Mouse (Mus musculus): Measurements from ENCODE around the gene Cenpb. TPM values are rescaled to one million over a fixed set of nuclear protein-coding genes. Genes with fewer than 3 reads are reported as not detected.

Gene Cenpb
- total RNA-seq, 2 experiments from 2014 or later = 76.6 to 80.9 TPM

GRCm38 (mm10) chr2:131172322-131172721 lies 7.5 kb downstream of the Cenpb start:
- DNase-seq (ENCODE audit: low spot score) = no peak
- intact Hi-C loops (cut with DNase I) = loop anchor here (5.0 kb wide), 1 partner anchor 180 kb away; the partner anchor contains the start of gene Rnf24

GRCm38 (mm10) chr2:131171401-131172104 lies 8.3 kb downstream of the Cenpb start:
- DNase-seq (ENCODE audit: low spot score) = no peak

GRCm38 (mm10) chr2:131170936-131171335 lies 8.9 kb downstream of the Cenpb start:
- no peak for DNase-seq (ENCODE audit: low spot score)
- intact Hi-C loops (cut with DNase I) = loop anchor here (5.0 kb wide), 1 partner anchor 181 kb away; the partner anchor contains the start of gene Rnf24

More at GRCm38 (mm10) chr2:131171401-131172104, 8.3 kb downstream of the Cenpb start:
- intact Hi-C loops (cut with DNase I) = loop anchor here (5.0 kb wide), 1 partner anchor 181 kb away; the partner anchor contains the start of gene Rnf24

GRCm38 (mm10) chr2:131168914-131169313 lies 11.0 kb downstream of the Cenpb start:
- intact Hi-C loops (cut with DNase I) = loop anchor here (5.0 kb wide), 1 partner anchor 117 kb away; no protein-coding TSS in a partner anchor
- no peak for DNase-seq (ENCODE audit: low spot score)

- no peak for DNase-seq (ENCODE audit: low spot score)
- intact Hi-C loops (cut with DNase I) = loop anchor here (5.0 kb wide), 1 partner anchor 116 kb away; no protein-coding TSS in a partner anchor
Measured at GRCm38 (mm10) chr2:131167984-131168383, 11.9 kb downstream of the Cenpb start.

GRCm38 (mm10) chr2:131166172-131166571 lies 13.7 kb downstream of the Cenpb start:
- no peak for DNase-seq (ENCODE audit: low spot score)
- intact Hi-C loops (cut with DNase I) = loop anchor here (5.0 kb wide), 1 partner anchor 114 kb away; no protein-coding TSS in a partner anchor

- intact Hi-C loops (cut with DNase I) = loop anchor here (5.0 kb wide), 1 partner anchor 202 kb away; no protein-coding TSS in a partner anchor
- DNase-seq (ENCODE audit: low spot score) = no peak
Measured at GRCm38 (mm10) chr2:131163924-131164323, 15.9 kb downstream of the Cenpb start.

- intact Hi-C loops (cut with DNase I) = loop anchor here (2.0 to 5.0 kb wide), 2 partner anchors 66 to 198 kb away; no protein-coding TSS in a partner anchor
- DNase-seq (ENCODE audit: low spot score) = no peak
Measured at GRCm38 (mm10) chr2:131160671-131161111, 19.2 kb downstream of the Cenpb start.

- intact Hi-C loops (cut with DNase I) = loop anchor here (2.0 to 5.0 kb wide), 2 partner anchors 65 to 198 kb away; no protein-coding TSS in a partner anchor
- DNase-seq (ENCODE audit: low spot score) = peak; percentile 95
Measured at GRCm38 (mm10) chr2:131159938-131160581, 19.8 kb downstream of the Cenpb start, which contains the start of gene 1700037H04Rik. TSS of gene 1700037H04Rik (minus strand) at chr2:131160081.

- intact Hi-C loops (cut with DNase I) = no loop called here
- no peak for DNase-seq (ENCODE audit: low spot score)
Measured at GRCm38 (mm10) chr2:131159491-131159910, 20.4 kb downstream of the Cenpb start.

GRCm38 (mm10) chr2:131156987-131157386 lies 22.9 kb downstream of the Cenpb start:
- no peak for DNase-seq (ENCODE audit: low spot score)
- intact Hi-C loops (cut with DNase I) = no loop called here

GRCm38 (mm10) chr2:131154036-131154435 lies 25.8 kb downstream of the Cenpb start:
- intact Hi-C loops (cut with DNase I) = no loop called here
- DNase-seq (ENCODE audit: low spot score) = no peak

GRCm38 (mm10) chr2:131152166-131152730 lies 27.6 kb downstream of the Cenpb start:
- intact Hi-C loops (cut with DNase I) = no loop called here
- DNase-seq (ENCODE audit: low spot score) = no peak

- intact Hi-C loops (cut with DNase I) = no loop called here
- no peak for DNase-seq (ENCODE audit: low spot score)
Measured at GRCm38 (mm10) chr2:131149254-131149578, 30.7 kb downstream of the Cenpb start.

- no peak for DNase-seq (ENCODE audit: low spot score)
- intact Hi-C loops (cut with DNase I) = no loop called here
Measured at GRCm38 (mm10) chr2:131148353-131149253, 31.3 kb downstream of the Cenpb start.

GRCm38 (mm10) chr2:131147043-131147365 lies 32.9 kb downstream of the Cenpb start:
- intact Hi-C loops (cut with DNase I) = no loop called here
- DNase-seq (ENCODE audit: low spot score) = no peak

GRCm38 (mm10) chr2:131146193-131147042 lies 33.4 kb downstream of the Cenpb start:
- DNase-seq (ENCODE audit: low spot score) = no peak
- intact Hi-C loops (cut with DNase I) = no loop called here

- no peak for DNase-seq (ENCODE audit: low spot score)
- intact Hi-C loops (cut with DNase I) = no loop called here
Measured at GRCm38 (mm10) chr2:131145536-131145935, 34.3 kb downstream of the Cenpb start.

GRCm38 (mm10) chr2:131145121-131145520 lies 34.7 kb downstream of the Cenpb start:
- intact Hi-C loops (cut with DNase I) = no loop called here
- DNase-seq (ENCODE audit: low spot score) = no peak
